Mouse (Mus musculus) lung, embryonic 16.5 days (tissue): ENCODE measurements around the gene Rras2. TPM values are rescaled to one million over a fixed set of nuclear protein-coding genes. Genes with fewer than 3 reads are reported as not detected.

ENCODE experiments used
- ATAC-seq: fragments of 200-750 bp; cut with Nextera tagmentation; 2 replicates; pipeline ENCODE4 v1.8.0; 2017; ENCODE audit warnings: low read depth, mild to moderate bottlenecking, moderate library complexity
- H3K27ac ChIP-seq: fragments of 300-500 bp; sonication (generic); 2 replicates; pipeline ENCODE4 v1.5.1; 2014; ENCODE audit warnings: mild to moderate bottlenecking, control low read depth, low read length
- H3K27me3 ChIP-seq: fragments of 300-500 bp; sonication (generic); 2 replicates; pipeline ENCODE4 v1.6.1; 2014; ENCODE audit warnings: low read depth, low read length, mixed read lengths; ENCODE audit not compliant: control insufficient read depth, insufficient read depth
- H3K36me3 ChIP-seq: fragments of 300-500 bp; sonication (generic); 2 replicates; pipeline ENCODE4 v1.6.1; 2014; ENCODE audit warnings: low read length; ENCODE audit not compliant: control insufficient read depth, insufficient read depth
- H3K4me1 ChIP-seq: fragments of 300-500 bp; sonication (generic); replicated peaks from 2 replicates; pipeline ENCODE4 v1.6.1; 2014; ENCODE audit warnings: low read length, mixed read lengths; ENCODE audit not compliant: control insufficient read depth, insufficient read depth
- H3K4me2 ChIP-seq: fragments of 300-500 bp; sonication (generic); 2 replicates; pipeline ENCODE4 v1.6.1; 2014; ENCODE audit warnings: low read depth, low read length, control low read depth
- H3K4me3 ChIP-seq: fragments of 300-500 bp; sonication (generic); 2 replicates; pipeline ENCODE4 v1.5.1; 2014; ENCODE audit warnings: mild to moderate bottlenecking, low read length, control low read depth
- H3K9ac ChIP-seq: fragments of 300-500 bp; sonication (generic); 2 replicates; pipeline ENCODE4 v1.6.1; 2014; ENCODE audit warnings: low read length, control low read depth
- H3K9me3 ChIP-seq: fragments of 300-500 bp; sonication (generic); 2 replicates; pipeline ENCODE4 v1.6.1; 2016; ENCODE audit warnings: low read length; ENCODE audit not compliant: control insufficient read depth
- WGBS: fragments of 180-500 bp; shearing (Covaris S2); extraction: QIAGEN DNeasy Blood & Tissue Kit; methylation state at CpG from one replicate; pipeline ENCODE4 v1.1.7; 2014; 5-methylcytosine and 5-hydroxymethylcytosine counted together
- polyA plus RNA-seq: library from polyadenylated mRNA; unstranded; fragments of >200 nt; fragmentation: Nextera tagmentation; extraction: Ambion mirVana; gene quantifications from 2 replicates; pipeline ENCODE4 v1.2.1, GENCODE M21; 2015

The Rras2 gene
- polyA plus RNA-seq, 1 experiment from 2014 or later, result 40.1 TPM

- Histone ChIP-seq H3K4me2 (no peak overlapping the region), H3K27me3 (no peaks in the 10 kb centered on the region), H3K36me3 (no peaks in the 10 kb centered on the region), H3K4me3 (no peak overlapping the region), H3K27ac (no peak overlapping the region), H3K4me1 (peaks cover 31% of the 10 kb centered on the region), H3K9ac (no peak overlapping the region), H3K9me3 (no peaks in the 10 kb centered on the region)
- no peak for ATAC-seq
- WGBS, result 81% methylated on average over 3 of the region's 3 CpGs
These were observed 47.1 kb downstream of the Rras2 start for GRCm38 (mm10) chr7:114070458-114070840.

- Histone ChIP-seq H3K9me3 (no peaks in the 10 kb centered on the region), H3K36me3 (no peaks in the 10 kb centered on the region), H3K4me3 (no peak overlapping the region), H3K4me2 (no peak overlapping the region), H3K27ac (no peak overlapping the region), H3K4me1 (peaks cover 36% of the 10 kb centered on the region), H3K27me3 (no peaks in the 10 kb centered on the region), H3K9ac (no peak overlapping the region)
- no peak for ATAC-seq
- WGBS, result 80% methylated on average over 11 of the region's 11 CpGs
These were observed 47.7 kb downstream of the Rras2 start for GRCm38 (mm10) chr7:114069726-114070457.

- Histone ChIP-seq H3K36me3 (no peaks in the 10 kb centered on the region), H3K27me3 (no peaks in the 10 kb centered on the region), H3K27ac (no peak overlapping the region), H3K9ac (no peak overlapping the region), H3K4me2 (no peak overlapping the region), H3K4me1 (peaks cover 37% of the 10 kb centered on the region), H3K4me3 (no peak overlapping the region), H3K9me3 (no peaks in the 10 kb centered on the region)
- WGBS, result 72% methylated on average over 11 of the region's 11 CpGs
- ATAC-seq, result no peak
These were observed 48.5 kb downstream of the Rras2 start for GRCm38 (mm10) chr7:114068956-114069533.

- 4% methylated on average over 14 of the region's 14 CpGs for WGBS
- peak overlapping the region; percentile 55 for H3K4me2 ChIP-seq
- H3K9ac ChIP-seq, result peak overlapping the region; percentile 40
- no peaks in the 10 kb centered on the region for H3K9me3 ChIP-seq
- peaks cover 30% of the 10 kb centered on the region for H3K4me1 ChIP-seq
- H3K27me3 ChIP-seq, result no peaks in the 10 kb centered on the region
- H3K36me3 ChIP-seq, result no peaks in the 10 kb centered on the region
- H3K4me3 ChIP-seq, result peak overlapping the region; percentile 29
- peak; percentile 77 for ATAC-seq
- H3K27ac ChIP-seq, result peak overlapping the region; percentile 21; the same call in 1 of the 2 replicates
These were observed 50.9 kb downstream of the Rras2 start for GRCm38 (mm10) chr7:114066529-114067178.

GRCm38 (mm10) chr7:114065407-114066185 is 52.0 kb downstream of the Rras2 start:
- H3K4me2 ChIP-seq, result no peak overlapping the region; the same call in 1 of the 2 replicates
- ATAC-seq, result peak; percentile 42
- H3K4me1 ChIP-seq, result peaks cover 25% of the 10 kb centered on the region
- H3K27ac ChIP-seq, result peak overlapping the region; percentile 27
- H3K9me3 ChIP-seq, result no peaks in the 10 kb centered on the region
- H3K9ac ChIP-seq, result no peak overlapping the region
- no peak overlapping the region for H3K4me3 ChIP-seq
- 22% methylated on average over 11 of the region's 11 CpGs for WGBS
- no peaks in the 10 kb centered on the region for H3K27me3 ChIP-seq
- no peaks in the 10 kb centered on the region for H3K36me3 ChIP-seq

GRCm38 (mm10) chr7:114063966-114064365 is 53.6 kb downstream of the Rras2 start:
- 42% methylated on average over 6 of the region's 6 CpGs for WGBS
- Histone ChIP-seq H3K9me3 (no peaks in the 10 kb centered on the region), H3K4me2 (no peak overlapping the region), H3K27me3 (no peaks in the 10 kb centered on the region), H3K9ac (no peak overlapping the region), H3K4me1 (peaks cover 25% of the 10 kb centered on the region), H3K27ac (no peak overlapping the region), H3K4me3 (no peak overlapping the region), H3K36me3 (no peaks in the 10 kb centered on the region)
- peak; percentile 33; the same call in 1 of the 2 replicates for ATAC-seq

GRCm38 (mm10) chr7:114063534-114063933 is 54.0 kb downstream of the Rras2 start:
- no peaks in the 10 kb centered on the region for H3K36me3 ChIP-seq
- H3K4me2 ChIP-seq, result no peak overlapping the region
- 40% methylated on average over 8 of the region's 8 CpGs for WGBS
- H3K27me3 ChIP-seq, result no peaks in the 10 kb centered on the region
- peak; percentile 4; the same call in 1 of the 2 replicates for ATAC-seq
- no peak overlapping the region for H3K4me3 ChIP-seq
- H3K9me3 ChIP-seq, result no peaks in the 10 kb centered on the region
- H3K27ac ChIP-seq, result no peak overlapping the region
- H3K4me1 ChIP-seq, result peaks cover 25% of the 10 kb centered on the region
- H3K9ac ChIP-seq, result no peak overlapping the region

GRCm38 (mm10) chr7:114062451-114062850 is 55.1 kb downstream of the Rras2 start:
- no peak overlapping the region for H3K4me3 ChIP-seq
- no peak overlapping the region for H3K27ac ChIP-seq
- no peaks in the 10 kb centered on the region; the same call in 1 of the 2 replicates for H3K36me3 ChIP-seq
- H3K4me2 ChIP-seq, result no peak overlapping the region
- no peak overlapping the region for H3K9ac ChIP-seq
- 60% methylated on average over 1 of the region's 1 CpGs for WGBS
- peaks cover 25% of the 10 kb centered on the region for H3K4me1 ChIP-seq
- ATAC-seq, result no peak
- no peaks in the 10 kb centered on the region for H3K27me3 ChIP-seq
- H3K9me3 ChIP-seq, result no peaks in the 10 kb centered on the region

- H3K4me3 ChIP-seq, result no peak overlapping the region
- no peak overlapping the region for H3K27ac ChIP-seq
- no peak for ATAC-seq
- no peaks in the 10 kb centered on the region for H3K27me3 ChIP-seq
- H3K9me3 ChIP-seq, result no peaks in the 10 kb centered on the region
- H3K9ac ChIP-seq, result no peak overlapping the region
- H3K4me1 ChIP-seq, result peaks cover 11% of the 10 kb centered on the region
- WGBS, result 89% methylated on average over 6 of the region's 6 CpGs
- no peak overlapping the region for H3K4me2 ChIP-seq
- no peaks in the 10 kb centered on the region; the same call in none of the 2 replicates for H3K36me3 ChIP-seq
These were observed 57.1 kb downstream of the Rras2 start for GRCm38 (mm10) chr7:114060445-114060844.
